Mouse (Mus musculus) cerebellum, adult 2 months (tissue): ENCODE data around the gene Ano1.

Experiments used
- CTCF ChIP-seq: fragments of 200-500 bp; IDR thresholded peaks from 2 replicates; pipeline ENCODE4 v1.5.1; 2011; ENCODE audit warnings: low read depth, mild to moderate bottlenecking, control low read depth, low read length, moderate library complexity, borderline replicate concordance; ENCODE audit not compliant: insufficient read depth
- POLR2A ChIP-seq: fragments of 200-500 bp; IDR thresholded peaks from 2 replicates; pipeline ENCODE4 v1.6.1; 2011; ENCODE audit warnings: low read length, control low read depth, borderline replicate concordance; ENCODE audit not compliant: insufficient read depth

DNA sequence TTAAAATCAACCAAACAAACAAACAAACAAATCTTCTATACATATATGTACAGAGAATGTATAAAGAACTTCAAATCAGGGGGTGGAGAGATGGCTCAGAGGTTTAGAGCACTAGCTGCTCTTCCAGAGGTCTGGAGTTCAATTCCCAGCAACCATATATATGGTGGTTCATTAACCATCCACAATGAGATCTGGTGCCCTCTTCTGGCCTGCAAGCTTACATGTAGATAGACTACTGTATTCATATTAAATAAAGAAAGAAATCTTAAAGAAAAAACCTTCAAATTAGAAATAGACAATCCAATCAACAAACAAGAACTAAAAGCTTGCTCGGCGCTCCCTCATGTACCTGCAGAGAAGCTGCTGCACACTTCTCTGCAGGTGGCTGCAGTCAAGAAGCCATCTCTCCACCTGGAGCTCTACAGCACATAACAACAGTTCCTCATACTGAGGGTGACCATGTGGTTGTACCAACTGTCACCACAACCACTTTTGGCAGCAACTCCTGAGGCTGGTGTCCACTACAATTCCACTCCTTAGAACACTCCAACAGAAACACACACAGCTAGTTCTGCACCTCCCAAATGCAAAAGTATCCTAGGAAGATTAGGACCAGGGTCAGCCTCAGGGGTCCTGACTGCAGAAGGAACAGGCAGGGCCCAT, 201.7 kb downstream of the Ano1 start:
- TF ChIP-seq CTCF (no peak; the same call in 1 of the 2 replicates), POLR2A (no peak)
